Mouse (Mus musculus) spleen, postnatal 10 days (tissue): Measurements from ENCODE around the gene Hyal2.
"Not testable (repeated sequence)": the region's sequence is repeated elsewhere in the genome, so short reads cannot be mapped to it uniquely, and the experiment has no call there.

Source experiments
- DNase-seq, 2 experiments: peaks; one replicate each; pipeline ENCODE4 v3.0.0; 2021 to 2022; ENCODE audit warnings: low spot score in 2 of 2

Hyal2 gene

GRCm38 (mm10) chr9:107545602-107546001 is 22.1 kb upstream of the Hyal2 start:
- DNase-seq = peak; percentile 83 to 90

- DNase-seq = peak; percentile 68 to 92
Measured at GRCm38 (mm10) chr9:107547026-107547425, 20.7 kb upstream of the Hyal2 start, which contains the start of gene Zmynd10. Zmynd10 (plus strand) TSS chr9:107547298.

- DNase-seq = no peak
Measured at GRCm38 (mm10) chr9:107547957-107548356, 19.8 kb upstream of the Hyal2 start.

GRCm38 (mm10) chr9:107548820-107549219 is 18.9 kb upstream of the Hyal2 start:
- DNase-seq = no peak

GRCm38 (mm10) chr9:107549297-107550074 is 18.3 kb upstream of the Hyal2 start:
- DNase-seq = no peak

- DNase-seq = no peak
Measured at GRCm38 (mm10) chr9:107550491-107551116, 17.1 kb upstream of the Hyal2 start.

GRCm38 (mm10) chr9:107551117-107551889 is 16.4 kb upstream of the Hyal2 start, which contains the start of gene Rassf1:
Rassf1 (plus strand) TSS chr9:107551555.
- DNase-seq = peak; percentile 55 to 76

GRCm38 (mm10) chr9:107551890-107552355 is 15.8 kb upstream of the Hyal2 start:
- DNase-seq = no peak

GRCm38 (mm10) chr9:107552690-107553393 is 14.9 kb upstream of the Hyal2 start:
- no peak for DNase-seq

- DNase-seq = peak in 1 of 2 experiments; percentile 61
Measured at GRCm38 (mm10) chr9:107553541-107554318, 14.0 kb upstream of the Hyal2 start.

- DNase-seq = peak; percentile 89 to 96
Measured at GRCm38 (mm10) chr9:107554319-107554825, 13.4 kb upstream of the Hyal2 start.

GRCm38 (mm10) chr9:107555031-107555457 is 12.7 kb upstream of the Hyal2 start:
- peak; percentile 64 to 66 for DNase-seq

- DNase-seq = no peak
Measured at GRCm38 (mm10) chr9:107555701-107556100, 12.0 kb upstream of the Hyal2 start.

- no peak for DNase-seq
Measured at GRCm38 (mm10) chr9:107556346-107556745, 11.4 kb upstream of the Hyal2 start.

- peak; percentile 85 to 95 for DNase-seq
Measured at GRCm38 (mm10) chr9:107563029-107563581, 4.6 kb upstream of the Hyal2 start, which contains the start of gene Tusc2. Tusc2 (plus strand) TSS chr9:107563255.

- not testable (repeated sequence) for DNase-seq
Measured at GRCm38 (mm10) chr9:107565556-107565955, 2.2 kb upstream of the Hyal2 start.

- DNase-seq = peak; percentile 91 to 94
Measured at GRCm38 (mm10) chr9:107566041-107566709, 1.6 kb upstream of the Hyal2 start.

- DNase-seq = no peak
Measured at GRCm38 (mm10) chr9:107566855-107567254, 890 bp upstream of the Hyal2 start.
